Mouse (Mus musculus) left cerebral cortex, adult 11 months (tissue): ENCODE data around the gene Zbp1.

Experiments
- DNase-seq: peaks from one replicate; pipeline ENCODE4 v3.0.0; 2022; ENCODE audit warnings: low spot score

Gene Zbp1

DNA sequence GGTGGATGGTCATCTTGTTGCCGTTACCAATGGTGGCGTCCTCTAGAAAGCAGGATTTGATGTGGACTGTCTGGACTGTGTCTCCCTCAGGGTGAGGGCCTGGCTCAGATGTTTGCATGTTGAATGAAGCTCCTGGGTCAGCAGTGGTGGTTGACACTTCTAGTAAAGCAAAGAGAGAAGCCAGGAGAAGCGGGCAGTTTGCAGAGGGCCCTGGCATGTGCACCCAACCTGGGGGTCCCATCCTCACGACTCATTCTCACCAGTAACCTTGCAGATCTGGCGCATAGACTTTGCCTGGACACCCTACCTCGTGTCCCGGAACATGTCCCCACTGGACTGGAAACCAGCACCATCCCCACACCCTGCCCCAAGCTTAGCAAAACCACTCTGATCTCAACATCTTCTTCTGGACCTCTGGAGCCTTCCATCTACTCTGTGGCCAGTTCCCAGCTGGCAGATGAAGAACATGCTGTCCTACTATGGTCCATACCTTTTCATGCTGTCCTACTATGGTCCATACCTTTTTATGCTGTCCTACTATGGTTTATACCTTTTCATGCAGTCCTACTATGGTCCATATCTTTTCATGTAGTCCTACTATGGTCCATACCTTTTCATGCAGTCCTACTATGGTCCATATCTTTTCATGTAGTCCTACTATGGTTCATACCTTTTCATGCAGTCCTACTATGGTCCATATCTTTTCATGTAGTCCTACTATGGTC, 9.5 kb downstream of the Zbp1 start:
- no peak for DNase-seq

DNA sequence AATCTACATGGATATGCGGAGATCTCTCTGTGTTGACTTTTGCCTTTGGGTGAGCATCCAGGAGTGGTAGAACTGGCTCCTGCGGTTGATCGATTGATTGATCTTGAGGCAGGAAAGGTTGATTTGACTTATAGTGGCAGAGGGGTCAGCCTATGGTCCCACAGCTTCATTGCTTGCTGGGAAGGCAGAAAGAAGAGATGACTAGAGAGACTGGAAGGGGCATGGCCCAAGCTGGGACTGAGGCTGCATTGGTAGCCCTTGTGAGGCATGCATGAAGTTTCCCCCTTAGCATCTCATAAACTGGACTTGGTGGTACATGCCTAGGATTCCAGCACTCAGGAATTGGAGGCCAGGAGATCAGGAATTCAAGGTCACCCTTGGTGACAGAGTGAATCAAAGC, 11.7 kb downstream of the Zbp1 start:
- no peak for DNase-seq

DNA sequence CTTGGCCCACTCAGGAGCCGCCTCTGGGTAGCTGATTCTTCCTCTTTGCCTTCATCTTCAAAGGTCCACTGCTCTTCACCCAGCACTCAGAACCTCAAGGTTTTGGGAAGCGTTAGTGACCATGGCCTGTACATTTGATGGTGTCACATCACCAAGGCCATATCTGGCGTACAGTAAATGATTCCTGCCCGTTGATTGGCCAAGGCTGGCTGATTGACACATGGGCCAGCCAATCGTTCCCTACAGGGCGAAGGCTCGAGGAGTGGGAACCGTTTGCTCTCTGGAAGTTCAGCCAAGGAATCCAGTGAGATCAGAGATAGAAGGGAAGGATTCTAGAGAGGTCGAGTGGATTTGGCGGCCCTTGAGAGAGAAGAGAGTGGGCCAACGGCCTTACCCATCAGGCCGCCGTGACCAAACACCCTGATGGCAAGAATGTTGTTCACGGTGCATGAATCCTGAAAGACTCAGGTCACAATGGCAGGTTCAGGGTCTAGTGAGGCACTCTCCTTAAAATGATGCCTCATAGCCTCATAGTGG, 13.1 kb downstream of the Zbp1 start:
- DNase-seq, result no peak

DNA sequence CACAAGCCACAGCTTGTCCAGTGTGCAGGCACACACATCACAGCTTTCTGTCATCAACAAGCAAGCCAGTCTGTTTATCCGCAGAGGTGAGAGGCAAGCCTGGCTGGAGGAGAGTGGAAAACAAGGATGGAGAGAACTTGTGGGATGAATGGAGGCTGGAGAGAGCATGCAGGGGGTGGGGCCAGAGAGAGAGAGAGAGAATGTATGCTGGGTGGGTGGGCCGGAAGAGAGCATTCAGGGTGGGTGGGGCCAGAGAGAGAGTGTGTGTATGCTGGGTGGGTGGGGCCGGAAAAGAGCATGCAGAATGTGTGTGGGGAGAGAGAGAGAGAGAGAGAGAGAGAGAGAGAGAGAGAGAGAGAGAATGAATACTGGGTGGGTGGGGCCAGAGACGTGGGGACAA, 14.1 kb downstream of the Zbp1 start:
- DNase-seq, result no peak

DNA sequence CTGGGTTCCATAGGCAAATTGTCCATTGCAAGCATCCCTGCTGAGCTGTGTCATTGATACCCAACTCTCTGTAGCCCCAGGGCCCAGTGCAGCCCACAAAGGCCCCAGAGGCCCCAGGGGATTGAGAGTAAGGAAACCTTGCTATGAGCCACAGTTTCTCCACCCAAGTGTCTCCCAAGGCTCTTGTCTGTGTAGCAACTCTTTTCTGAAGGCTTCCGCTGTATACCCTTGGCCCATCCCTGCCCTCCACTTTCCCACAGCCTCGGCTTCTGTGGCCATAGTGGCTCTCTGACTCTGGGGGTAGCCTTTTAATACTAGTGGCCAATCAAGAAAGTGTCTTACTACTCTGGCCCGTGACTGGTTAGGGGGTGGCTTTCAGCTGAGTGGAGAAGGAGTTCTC, 15.0 kb downstream of the Zbp1 start:
- DNase-seq, result no peak

DNA sequence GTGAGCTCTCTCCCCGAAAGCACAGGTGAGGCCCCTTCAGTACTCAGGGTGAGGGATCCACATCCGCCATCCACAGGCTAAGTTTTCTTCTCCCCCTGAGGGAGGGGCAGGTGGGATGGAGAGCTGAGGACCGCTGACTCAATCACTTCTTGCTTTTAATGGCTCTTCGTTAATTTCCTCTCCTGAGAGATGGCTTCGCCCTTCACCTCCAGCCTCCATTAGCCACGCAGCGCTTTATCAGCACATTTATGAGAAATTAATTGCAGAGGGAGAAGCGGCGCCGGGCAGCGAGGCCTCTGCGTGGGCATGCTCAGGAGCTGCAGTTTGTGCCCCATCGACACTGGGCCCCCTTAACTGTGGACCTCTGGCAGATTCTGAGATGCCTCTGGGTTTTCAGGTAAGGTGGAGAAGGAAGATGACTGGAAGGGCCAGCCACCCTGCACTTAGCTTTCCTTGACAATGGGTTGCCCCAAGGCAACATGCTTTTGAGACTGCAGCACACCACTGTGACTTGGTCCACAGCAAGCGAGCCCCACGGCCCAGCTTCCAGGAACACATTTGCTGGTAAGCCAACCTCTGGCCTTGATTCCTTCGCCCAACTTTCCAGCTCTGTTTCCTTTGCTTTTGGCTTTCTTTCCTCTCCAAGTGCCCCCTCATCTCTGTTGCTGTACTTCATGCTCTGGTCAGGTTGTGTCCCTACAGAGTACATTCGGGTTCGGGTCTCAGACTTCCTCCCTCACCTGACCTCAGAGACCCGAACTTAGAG, 15.6 kb downstream of the Zbp1 start:
- no peak for DNase-seq

DNA sequence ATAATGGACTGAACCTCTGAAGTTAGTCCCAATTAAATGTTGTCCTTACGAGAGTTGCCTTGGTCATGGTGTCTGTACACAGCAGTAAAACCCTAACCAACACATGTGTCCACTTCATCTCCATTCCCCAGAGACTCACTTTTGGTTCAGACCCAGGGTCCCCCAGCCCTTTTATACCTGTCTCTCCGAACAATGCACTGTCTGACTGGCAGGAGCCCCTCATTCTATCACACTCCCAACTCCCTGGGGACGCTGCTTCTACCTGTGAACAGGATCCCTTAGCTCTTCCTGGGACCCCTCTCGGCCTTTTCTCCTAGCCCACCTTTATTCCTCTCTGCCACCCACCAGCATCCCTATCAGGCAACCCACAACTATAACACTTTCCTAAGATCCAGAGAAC, 23.9 kb downstream of the Zbp1 start:
- no peak for DNase-seq

DNA sequence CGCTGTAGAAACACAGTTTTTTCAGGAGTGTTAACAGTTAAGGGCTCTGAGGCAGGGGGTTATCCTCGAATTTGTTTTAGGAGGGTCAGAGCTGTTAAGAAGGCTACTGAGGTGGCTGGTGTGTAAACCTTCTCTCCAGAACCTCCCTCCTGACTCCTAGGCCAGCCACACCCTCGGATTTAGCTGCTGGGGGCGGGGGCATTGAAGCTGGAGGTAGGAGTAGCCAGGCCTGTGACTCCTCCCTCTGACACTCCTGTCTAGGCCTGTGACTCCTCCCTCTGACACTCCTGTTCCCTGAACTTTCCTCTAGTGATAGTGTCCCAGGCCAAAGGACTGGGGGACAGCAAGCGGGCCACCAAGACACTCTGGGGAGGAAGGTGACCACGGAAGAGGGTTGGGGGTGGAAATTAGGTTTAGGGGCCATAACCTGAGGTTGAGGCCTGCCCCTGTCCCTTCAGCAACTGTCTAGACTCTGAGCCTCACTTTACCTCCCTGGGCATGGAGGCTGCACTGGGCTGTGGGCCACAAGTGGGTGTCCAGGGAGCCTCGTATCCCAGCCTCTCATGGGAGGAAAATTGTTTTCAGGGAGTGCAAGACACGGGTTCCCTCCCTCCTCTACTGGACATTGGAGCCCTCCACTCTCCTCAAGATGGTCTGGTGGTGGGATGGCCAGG, 31.4 kb downstream of the Zbp1 start:
- DNase-seq, result no peak

DNA sequence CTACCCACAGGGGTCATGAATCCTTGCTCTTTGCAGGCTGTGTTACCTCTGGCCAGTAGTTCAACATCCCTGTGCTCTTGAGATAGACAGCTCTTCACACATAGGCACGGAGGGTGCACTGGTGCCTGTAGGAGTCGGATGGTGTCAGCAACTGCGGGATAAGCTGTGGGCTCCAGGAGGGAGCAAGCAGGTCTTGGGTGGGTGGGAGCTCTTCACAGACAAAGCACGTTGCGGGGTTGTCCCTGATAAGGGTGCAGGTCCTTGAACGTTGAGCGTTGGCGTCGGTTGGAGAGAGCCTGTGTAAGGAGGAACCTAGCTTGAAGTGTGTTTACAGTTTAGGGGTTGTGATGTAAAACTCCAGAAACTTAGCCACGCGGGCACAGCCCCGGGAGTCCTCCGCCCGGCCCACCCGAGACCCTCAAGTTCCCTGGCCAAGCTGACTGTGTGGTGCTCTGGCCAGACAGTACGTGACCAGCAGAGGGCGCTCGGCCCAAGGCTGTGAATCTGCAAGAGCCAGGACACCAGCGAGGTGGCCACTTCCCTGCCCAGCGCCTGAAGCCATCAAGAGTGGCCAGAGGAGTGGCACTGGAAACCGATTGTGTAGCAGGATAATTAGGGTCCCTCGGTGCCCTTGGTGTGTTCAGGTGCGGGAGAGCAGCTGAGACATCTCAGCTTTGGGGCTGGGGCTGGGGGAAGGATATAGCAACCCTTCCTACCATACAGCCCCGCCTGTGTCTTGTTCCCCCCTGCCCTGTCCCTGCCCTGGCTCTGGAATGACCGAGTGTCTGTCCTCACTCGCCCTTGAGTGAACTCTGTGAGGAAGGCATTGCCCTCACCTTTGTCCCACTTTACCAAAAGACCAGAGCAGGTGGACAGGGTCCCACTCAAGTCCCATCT, 32.4 kb downstream of the Zbp1 start:
- peak; percentile 70 for DNase-seq

DNA sequence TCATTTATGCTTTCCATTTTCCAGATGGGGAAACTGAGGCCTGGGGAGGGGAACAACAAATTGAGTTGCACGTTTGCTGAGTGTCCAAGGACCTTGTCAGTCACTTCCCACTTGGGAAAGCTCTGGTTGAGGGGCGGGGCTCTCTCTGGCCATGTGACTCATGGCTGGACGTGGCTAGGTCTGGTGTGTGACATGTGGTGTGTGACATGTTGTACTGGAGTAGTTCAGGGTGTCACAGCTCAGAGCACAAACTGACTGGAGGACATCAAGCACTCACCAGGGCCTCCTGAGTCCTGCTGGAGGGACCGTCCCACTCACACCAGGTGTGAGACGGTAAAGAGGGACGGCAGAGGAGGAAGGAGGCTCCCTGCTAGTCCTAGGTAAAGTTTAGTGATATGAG, 33.4 kb downstream of the Zbp1 start:
- no peak for DNase-seq

DNA sequence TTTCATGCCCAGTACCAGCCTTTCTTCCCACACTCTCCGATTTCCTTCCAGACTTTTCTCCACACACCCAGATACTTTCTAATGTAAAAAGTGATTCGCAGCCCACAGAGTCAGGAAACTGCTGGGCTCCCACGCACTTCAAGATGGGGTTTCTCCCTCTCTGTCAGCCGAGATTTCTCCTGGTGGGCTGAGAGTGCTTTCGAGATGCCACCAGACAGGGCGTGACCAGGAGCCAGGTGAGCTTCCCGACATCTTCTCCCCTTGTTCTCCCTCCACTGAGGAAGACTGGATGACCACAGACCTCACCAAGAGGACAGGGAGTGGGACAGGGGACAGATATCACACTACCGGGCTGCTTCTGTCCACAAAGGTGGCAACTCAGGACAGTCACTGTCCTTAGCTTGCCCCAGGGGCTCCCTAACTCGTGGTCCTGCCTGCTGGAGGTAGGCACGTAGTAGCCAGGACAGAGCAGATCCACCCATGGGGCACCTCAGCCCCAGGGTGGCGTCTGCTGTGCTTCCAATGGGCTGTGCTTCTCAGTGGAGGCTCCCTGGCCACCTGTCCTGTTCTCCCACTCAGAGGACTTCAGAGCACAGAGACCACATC, 34.1 kb downstream of the Zbp1 start:
- no peak for DNase-seq

DNA sequence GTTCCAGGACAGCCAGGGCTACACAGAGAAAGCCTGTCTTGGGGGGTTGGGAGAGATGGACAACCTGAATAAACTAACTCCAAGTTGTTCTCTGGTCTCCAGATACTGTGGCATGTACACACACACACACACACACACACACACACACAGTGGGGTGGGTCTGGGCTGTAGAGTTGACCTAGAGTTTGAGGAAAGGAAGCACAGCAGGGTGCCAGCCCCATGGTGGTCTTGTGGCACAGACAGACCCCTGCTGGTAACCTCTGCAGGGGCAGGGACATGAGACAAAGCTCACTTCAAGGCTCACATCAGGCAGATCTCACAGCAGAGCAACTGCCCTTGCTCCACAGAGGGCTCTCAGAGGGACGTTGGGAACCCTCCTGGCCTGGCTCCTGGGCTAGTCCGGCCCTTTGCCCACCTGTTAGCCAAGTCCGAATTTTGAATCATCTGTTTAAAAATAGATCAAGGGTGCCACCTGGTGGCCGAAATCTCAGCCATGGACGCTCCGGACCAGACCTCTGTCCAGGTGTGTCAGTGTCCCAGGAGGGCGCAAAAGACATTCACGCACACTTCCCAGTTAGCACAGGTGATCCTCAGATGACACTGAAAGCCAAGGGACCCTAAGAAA, 34.8 kb downstream of the Zbp1 start:
- DNase-seq, result no peak

DNA sequence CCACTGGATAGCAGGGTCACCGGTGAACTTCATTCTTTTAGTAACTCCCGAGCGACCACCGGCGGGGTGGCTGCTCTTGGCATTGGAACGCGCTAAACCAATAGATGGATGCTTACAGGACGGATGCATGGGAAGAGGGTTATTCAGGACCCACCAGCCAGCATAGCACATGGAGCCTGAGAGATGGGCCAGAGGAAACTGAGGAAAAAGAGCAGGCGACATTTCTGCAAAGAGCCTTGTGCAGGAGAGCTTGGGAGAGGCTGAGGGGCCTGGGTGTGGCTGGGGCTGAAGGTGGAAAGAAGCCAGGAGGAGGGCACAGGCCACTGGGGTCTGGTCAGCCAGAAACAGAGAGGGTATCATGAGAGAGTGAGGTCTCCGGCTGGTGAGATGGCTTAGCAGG, 35.4 kb downstream of the Zbp1 start:
- DNase-seq, result no peak

DNA sequence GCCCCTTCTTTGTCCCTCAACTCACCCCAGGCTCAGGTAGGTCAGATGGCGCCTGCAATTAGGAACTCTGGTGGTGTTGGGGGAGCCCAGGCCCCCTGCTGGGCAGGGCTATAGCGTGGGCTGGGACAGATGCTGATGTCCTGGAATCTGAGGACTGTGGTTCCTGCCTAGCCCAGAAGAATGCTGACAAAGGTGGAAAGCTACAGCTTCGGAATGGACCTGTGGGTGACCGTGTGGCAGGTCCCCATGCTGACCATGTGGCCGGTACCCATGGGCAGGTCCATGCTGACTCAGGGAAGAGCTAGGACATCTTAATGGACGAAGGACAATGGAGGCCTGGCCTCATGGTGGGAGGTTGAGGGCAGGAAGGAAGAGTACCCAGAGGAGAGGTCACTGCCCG, 35.9 kb downstream of the Zbp1 start:
- DNase-seq, result no peak

DNA sequence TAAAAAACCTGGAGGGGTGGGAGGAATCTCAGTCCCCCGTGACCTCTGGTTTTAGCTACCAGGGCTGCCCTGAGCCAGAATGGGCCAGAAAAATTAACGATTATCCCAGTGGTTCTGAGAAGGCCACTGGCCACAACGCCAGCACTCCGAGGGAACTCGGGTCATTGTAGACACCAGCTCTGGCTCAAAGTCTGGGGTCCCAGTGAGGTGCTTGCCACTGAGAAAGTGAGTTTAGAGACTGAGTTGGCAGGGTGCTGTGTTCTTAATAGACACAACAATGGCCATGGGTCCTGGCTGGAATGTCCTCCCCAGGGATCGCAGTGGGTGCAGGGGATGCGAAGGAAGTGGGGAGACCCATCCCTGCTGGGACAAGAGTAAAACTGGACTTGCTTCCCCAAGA, 36.8 kb downstream of the Zbp1 start:
- no peak for DNase-seq

DNA sequence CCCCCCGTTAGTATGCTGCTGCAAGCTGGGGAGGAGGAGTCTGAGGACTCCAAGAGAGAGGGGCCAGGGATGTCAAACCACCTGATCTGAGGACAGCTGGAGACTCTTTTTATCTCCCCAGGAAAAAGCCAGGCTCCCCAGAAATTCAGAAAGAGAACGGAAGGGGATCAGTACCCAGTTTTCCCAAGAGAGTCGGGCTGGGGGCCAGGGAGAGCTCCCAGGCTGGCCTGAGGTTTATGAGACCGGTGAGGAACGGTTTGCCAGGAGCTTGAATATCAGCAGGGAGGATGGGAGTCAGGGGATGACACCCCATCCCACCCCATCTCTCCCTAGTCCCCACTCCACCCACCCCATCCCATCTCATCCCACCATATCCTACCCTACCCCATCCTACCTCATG, 37.2 kb downstream of the Zbp1 start:
- no peak for DNase-seq

DNA sequence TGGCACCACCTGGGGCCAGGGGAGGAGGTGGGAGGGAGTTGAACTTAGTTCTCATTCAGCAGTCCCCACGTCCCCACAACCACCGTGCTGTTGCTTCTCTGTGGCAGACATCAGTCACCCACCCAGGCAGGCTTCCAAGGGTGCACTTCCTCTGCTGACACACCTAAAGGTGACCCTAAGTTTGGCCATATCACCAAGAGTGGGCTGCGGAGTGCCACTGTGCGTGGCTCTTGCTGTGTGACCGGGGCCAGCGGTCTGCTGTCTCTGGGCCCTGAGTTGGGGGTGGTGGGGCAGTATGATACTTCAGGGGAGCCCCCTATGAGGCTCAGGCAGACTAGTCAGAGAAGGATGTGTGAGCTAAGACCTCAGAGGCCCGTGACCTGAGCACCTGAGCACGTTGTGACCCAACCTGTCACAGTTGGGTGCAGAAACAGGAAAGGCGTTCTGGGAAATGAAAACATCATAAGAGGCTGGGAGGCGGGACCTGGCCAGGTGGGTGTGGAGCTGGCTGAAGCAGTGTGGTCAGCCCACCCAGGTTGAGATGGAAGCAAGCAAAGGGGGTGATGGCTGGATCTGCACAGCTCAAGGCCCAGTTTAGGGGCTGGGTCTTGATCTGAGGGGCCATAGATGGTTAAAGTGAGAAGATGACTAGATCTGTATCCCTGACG, 37.9 kb downstream of the Zbp1 start:
- no peak for DNase-seq

DNA sequence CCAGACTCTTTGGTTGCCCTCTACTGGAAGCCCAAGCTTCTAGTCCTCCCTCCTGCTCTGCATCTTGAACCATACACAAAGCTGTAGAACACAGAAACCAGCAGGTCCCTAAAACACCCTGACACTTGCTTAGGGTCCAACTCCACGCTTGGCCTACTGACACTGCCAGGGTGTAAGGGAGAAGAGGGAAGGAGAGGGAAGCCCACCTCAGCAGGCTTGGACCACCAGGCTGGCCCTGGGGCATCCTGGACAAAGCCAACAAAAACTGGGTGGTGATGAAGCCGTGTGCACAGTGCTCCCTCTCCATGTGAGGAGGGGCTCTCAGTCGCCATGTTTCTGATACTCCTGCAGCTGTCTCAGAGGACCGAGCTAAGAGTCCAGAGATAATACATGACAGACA, 38.7 kb downstream of the Zbp1 start:
- DNase-seq, result no peak

DNA sequence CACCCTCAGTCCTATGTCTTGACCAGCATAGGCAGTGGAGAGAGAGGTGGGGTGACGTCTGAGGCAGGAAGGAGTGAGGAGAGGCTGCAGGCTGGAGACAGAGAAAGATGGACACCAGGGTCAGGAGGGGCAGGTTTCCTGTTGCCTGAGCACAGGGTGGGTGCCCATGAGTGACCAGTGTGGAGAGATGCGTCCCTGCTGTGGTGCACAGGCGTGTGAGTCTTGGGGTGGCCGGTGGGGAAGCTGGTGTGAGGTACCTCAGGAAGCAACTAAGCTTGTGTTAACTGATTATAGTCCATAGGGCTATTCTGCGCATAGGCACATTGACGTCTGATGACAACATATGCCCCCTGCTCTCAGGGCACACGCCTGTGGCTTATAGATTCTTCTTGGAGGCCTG, 39.7 kb downstream of the Zbp1 start:
- DNase-seq, result no peak

DNA sequence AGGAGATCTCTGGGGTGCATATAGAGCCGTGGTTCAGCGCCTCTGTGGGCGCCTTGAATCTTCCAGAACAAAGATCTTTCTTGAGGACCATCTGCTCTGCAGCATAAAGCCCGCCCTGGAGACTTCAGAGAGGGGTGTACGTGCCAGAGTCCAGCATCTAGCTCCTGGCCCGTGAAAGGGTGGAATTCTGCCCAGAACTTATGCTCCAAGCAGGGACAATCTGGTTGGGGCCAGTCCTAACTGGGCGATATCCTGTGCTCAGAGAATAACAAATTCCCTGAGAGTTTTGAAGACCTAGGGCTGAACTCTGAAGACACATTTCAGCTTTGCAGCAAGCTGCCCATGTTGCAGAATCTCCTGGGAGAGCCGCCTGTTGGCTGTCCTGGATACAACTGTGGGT, 40.8 kb downstream of the Zbp1 start:
- no peak for DNase-seq

DNA sequence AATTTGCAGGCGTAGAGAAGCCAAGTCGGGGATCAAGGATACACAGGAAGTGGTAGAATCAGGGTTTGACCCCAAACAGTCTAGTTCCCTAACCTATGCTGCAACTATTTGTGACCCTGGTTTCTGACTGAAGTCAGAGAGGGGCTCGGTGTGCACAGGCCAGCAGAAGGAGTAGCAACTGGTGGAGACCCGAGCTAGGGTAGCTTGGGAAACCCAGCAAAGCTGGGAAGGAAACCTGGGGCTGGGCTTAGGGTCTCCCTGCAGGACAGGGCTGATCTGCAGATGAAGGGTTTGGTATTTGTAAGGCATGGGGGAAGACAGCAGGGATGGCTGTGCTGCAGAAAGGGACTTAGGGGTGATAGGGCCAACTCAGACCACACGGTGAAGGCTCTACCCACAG, 41.2 kb downstream of the Zbp1 start:
- no peak for DNase-seq
